Mouse (Mus musculus) MEL (cell line): ENCODE measurements around the gene Hist2h4.

Experiments
- BHLHE40 ChIP-seq: IDR thresholded peaks from 2 replicates; pipeline ENCODE4 v1.6.1; 2012; ENCODE audit warnings: low read depth, mild to moderate bottlenecking, inconsistent platforms, low read length, improper control_type of control experiment, borderline replicate concordance
- CTCF ChIP-seq, 3 experiments: IDR thresholded peaks in 2 of 3; conservative IDR thresholded peaks in 1 of 3; 2 replicates each; pipeline ENCODE4 v1.5.1; 2011 to 2012; ENCODE audit warnings: low read length in 3 of 3, low read depth in 2 of 3, mild to moderate bottlenecking in 2 of 3, improper control_type of control experiment in 1 of 3, inconsistent platforms in 1 of 3, mixed read lengths in 1 of 3, moderate library complexity in 1 of 3; ENCODE audit not compliant: control insufficient read depth in 1 of 3, insufficient read depth in 1 of 3, poor library complexity in 1 of 3, severe bottlenecking in 1 of 3
- JUND ChIP-seq: IDR thresholded peaks from 2 replicates; pipeline ENCODE4 v1.6.1; 2011; ENCODE audit warnings: low read depth, mild to moderate bottlenecking, improper control_type of control experiment, low read length
- ZNF384 ChIP-seq: IDR thresholded peaks from 2 replicates; pipeline ENCODE4 v1.6.1; 2012; ENCODE audit warnings: low read depth, mild to moderate bottlenecking, inconsistent platforms, low read length, improper control_type of control experiment

DNA sequence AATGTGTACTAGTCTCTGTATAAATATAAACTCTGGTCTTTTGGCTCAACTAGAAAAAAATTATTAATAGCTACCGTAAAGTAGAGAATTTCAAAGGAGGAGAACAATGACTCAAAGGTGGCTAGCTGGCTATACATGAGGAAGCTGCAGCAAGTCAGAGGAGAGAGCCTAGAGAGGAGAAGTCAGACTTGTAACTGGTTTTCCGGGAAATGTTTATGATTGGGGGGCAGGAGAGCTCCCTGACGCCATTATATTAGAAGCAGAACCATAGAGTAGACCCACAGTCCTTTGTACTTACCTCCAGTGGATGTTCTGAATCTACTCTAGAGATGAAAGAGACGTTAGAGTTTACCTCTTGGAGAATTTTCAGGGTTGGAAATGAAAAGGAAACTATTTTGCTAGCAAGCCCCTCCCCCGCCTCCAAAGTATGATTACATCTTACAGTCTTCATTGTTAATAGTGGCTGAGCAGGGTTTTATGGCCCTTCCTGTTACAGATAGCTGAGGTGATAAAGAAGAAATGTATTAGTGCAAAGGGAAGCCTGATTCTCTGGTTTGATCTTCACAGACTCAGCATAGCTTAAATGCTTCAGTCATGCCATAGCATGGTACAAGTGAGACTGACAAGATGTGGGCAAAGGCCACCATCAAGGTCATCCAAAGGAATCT, 7.1 kb downstream of the Hist2h4 start:
- TF ChIP-seq CTCF (IDR thresholded peaks at IDR 0.05 in 2 of 3, conservative IDR thresholded peaks at IDR 0.05 in 1 of 3; ENCODE audit: control insufficient read depth in 1 of 3, insufficient read depth in 1 of 3, low read depth in 2 of 3, low read length in 3 of 3, poor library complexity in 1 of 3, severe bottlenecking in 1 of 3) (no peak), JUND (no peak), ZNF384 (no peak), BHLHE40 (no peak)
